Mouse (Mus musculus): ENCODE data around the gene Abca13.

DNA sequence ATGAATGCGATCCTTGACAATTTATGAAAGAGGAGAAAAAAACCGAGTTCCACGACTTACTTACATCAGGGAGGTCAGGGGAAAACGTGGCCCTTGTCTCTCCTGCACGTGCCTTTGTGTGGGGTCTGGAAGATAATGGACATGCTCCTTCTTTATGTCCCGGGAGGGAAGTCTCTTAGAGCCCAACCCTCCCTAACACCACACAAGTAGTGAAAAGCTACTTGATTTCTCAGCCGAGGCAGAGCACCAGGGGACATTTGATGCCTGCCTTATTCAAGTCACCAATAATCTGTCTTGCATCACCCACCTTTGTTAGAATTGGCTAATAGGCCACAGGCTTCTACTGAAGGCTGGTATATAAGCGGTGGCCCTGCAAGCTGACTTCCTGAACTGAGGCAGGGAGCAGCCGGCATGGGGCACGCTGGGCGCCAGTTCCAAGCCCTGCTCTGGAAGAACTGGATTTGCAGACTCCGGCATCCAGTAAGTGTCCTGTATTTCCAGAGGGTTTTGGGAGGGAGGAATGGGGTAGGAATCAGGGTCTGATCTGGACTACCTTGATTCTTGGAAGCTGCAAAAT, at the start of gene Abca13:
- no peak for TF ChIP-seq CTCF (IDR thresholded peaks at IDR 0.05; ENCODE audit: low read depth, low read length)
- TF ChIP-seq TAL1 (conservative IDR thresholded peaks at IDR 0.05; ENCODE audit: low read depth, low read length), result no peak

Data from G1E (cell line).